Mouse (Mus musculus): ENCODE measurements around the gene Smdt1.

GRCm38 (mm10) chr15:82348258-82348998, 9.7 kb downstream of the Smdt1 start:
- TF ChIP-seq CTCF (IDR thresholded peaks at IDR 0.05; ENCODE audit: insufficient read depth, low read length), result no peak
- no peak for TF ChIP-seq POLR2A (IDR thresholded peaks at IDR 0.05; ENCODE audit: borderline replicate concordance, extremely low read depth, low read depth, low read length)
